Mouse (Mus musculus) embryo, embryonic 11.5 days (tissue): ENCODE results near the gene Myh15.
"Not testable (repeated sequence)": the region's sequence is repeated elsewhere in the genome, so short reads cannot be mapped to it uniquely, and the experiment has no call there.

Source experiments
- DNase-seq: peaks from one replicate; pipeline ENCODE4 v3.0.0-alpha.2; 2012; ENCODE audit warnings: low read depth, low spot score

The Myh15 gene

DNA sequence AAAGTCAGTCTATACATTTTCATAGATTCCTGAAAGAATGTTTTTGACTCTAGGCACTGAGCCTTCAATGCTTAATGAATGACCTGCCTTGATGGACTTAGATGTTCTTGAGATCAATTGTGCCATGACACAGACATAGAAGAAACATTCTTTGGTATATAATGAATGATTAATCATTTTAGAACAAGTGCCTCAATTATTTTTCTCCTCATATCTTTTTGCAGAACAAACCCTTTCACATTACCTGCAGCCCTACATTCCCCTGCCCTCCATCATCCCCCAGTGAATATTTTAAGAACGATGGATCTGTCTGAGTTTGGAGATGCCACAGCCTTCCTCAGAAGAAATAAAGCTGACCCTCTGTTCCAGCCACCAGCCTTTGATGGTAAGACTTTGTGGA is at the start of gene Myh15:
Gene Myh15 (plus strand): TSS at position 301 of the 400 bp plus-strand sequence.
- DNase-seq: no peak

DNA sequence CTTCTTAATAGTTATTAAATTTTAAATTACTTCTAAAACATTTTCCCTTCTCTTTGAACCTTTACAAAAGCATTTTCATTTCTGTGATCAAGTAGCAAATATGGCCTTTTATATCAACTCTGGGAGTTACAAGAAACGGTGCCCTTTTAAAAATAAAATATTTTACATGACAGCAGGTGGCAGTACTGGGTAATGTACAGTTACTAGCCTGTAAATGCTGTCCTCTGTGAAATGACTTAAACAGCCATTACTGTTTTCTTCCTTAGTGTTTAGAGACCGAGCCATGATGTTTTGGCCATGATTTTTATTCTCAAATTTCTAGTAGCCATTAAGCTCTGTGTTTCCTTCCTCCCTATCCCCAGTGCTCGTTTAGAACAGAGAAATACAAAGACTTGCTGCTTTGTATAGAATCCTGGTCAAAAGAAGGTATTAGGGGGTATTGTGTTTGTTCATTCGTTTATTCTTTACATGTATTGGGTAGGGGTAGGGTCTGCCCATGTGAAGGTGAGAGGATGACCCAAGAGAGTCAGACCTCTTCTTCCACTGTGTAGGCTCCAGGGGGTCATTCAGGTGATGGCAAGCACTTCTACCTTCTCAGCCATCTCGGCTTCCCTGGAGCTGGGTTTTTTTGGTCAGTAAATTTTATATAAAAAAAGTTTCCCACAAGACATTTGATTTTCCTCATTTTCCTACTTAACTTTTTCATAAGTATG is 40.5 kb upstream of the Myh15 start:
- no peak for DNase-seq

DNA sequence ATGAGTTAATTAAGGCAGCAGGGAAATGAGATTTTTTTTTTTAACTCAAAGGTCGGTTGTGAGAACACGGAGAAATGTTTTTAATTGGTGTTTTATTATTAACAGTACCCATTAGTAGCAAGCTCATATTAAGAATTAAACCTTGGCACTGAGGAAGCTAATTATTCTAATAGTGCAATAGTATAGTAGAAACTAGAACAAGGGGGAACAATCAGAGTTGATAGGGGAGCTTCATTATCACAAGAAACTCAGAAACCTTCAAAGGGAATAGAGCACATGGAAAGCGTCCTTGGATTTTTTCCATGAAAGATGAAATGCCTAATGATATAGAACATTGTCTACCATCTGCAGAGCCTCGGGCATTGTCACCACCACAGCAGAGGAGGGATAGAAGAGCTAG is 21.4 kb upstream of the Myh15 start:
- no peak for DNase-seq

DNA sequence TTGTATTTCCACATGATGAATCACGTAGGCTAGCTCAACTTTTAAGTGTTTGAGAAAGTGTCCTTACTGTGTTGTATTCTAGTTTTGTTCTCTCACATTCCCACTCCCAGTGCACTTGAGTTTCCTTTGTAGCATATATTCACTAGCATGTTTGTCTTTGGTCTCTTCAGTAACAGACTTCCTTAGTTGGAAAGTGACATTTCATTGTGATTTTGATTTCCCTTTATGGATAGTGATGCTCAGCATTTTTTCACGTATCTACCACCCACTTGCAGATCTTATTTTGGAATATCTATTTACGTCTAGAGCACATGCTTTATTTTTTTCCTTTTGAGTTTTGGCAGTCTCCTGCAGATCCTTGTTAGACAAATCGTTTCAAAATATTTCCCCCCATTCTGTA is 19.5 kb upstream of the Myh15 start:
- no peak for DNase-seq

DNA sequence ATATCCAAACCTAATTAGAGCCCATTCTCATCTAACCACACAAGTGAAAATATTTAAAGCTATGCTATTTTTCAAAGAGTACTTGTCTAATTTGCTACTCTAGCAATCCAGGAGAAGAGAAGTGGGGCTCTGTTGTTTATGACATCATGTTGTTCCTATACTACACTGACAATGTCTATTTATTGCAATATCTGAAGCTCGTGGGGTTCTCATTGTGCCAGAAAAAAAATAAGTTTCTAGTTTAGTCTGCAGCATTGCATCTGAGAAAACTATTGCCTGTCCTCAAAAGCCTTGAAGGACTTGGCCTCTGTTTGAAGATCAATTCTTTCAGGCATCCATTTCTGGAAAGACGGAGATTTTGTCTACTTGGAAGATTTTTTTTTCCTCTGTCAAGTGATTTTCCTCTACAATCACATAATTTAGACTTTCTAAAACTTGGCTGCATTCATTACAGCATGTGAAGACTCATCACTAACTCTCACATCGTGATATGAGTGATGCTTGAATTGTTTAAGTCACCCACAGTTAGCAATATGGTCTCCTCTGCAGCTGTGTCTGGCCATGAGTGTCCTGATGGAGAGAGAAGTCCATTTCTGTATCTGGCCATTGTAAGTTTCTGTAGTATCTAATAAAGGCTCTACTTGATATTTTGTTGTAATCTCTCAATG is 16.6 kb upstream of the Myh15 start:
- DNase-seq: no peak

DNA sequence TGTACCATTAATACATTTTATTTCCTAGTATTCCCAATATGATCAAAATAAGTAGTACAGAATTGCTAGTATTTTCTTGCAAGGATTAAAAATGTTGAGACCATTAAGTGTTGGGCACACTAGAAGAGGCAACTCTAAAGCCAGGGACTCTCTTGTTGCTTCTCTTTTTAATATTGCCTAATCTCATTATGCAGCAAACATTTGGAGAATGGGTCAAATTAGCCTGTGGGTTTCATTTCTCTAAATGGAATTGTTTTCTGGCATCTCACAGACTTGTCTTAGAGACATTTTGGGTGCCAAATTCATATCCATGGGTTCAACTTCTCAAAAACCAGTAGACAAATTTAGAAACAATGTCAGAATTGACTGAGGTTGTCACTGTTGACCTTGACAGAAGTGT is 8.1 kb upstream of the Myh15 start:
- DNase-seq: no peak

DNA sequence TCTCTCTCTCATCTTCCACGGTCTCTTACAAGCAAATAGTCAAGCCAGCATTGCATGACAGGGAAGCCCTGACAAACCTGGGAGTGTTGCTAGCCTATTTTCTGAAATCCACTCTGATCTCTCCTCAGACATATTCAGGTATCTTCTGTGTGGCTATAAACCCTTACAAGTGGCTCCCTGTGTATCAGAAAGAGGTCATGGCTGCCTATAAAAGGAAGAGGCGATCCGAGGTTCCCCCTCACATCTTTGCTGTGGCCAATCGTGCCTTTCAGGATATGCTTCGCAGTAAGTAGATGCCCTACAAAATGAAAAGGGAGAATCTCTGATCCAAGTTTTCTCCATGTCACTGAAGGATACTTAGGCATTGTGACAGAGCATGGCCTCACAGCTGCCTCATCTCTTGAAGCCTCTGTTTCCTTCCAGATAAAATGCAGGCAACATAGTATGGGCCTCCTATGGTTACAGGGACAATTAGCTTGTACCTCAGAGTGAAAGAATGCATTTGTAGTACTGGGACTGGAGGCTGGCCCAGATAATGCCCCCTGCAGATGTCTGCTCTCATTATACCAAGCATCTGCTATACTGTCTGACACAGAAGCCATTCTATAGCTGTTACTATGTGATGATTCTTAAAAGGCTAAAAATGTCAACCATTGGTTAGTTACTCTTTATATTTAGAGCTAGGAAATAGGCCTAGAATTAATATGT is 12.1 kb downstream of the Myh15 start:
- no peak for DNase-seq

DNA sequence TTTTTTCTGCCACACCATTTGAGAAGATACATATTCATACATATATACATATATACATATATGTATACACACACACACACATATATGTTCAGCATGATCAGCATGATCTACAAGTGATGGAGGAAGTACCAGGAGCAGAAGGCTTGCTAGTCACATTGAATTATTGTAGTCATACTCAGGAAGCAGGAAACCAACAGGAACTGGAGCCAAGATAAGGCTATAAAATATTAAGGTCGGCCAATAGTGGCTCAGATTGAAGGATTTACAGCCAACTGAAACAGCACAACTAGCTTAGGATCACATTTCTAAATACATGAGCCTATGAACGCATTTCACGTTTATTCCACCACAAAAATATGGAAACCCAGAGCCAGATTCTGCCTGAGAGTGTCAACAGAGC is 14.0 kb downstream of the Myh15 start:
- no peak for DNase-seq

DNA sequence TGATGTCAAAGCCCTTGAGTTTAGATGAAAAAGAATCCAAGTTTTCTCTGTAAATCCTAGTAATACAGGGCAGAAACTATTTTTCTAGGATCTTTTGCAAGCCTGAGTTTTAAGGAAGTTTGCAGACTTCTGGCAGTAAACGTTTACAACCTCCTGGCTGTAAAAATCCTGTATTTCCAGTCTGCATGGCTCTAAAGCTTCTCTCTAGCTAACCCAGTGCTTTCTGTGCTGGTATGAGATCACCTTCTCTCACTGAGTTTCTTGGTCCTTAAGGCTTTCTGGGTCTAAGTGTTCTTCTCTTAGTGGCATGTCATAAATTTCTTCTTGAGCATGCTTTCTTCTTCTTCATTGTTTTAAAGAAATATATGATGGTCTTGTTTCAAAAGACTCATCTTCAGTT is 70.7 kb downstream of the Myh15 start:
- no peak for DNase-seq

DNA sequence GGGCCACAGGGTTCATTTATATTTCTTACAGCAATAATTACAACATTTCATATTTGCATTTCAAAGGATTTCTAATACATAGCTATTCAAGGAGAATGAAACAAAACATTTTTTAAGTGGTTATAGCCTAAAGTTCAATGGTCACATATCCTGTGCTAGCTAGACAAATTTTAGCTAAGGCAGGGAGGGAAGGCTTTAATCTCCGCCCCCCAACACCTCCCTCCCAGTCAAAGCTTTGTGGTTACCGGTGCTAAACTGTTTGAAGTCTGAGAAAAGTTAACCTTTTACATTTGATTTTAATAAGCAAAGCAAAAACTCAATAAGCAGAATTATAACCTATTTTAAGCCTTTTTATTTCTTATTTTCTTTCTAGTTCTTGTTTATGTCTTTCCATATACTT is 98.9 kb downstream of the Myh15 start:
- DNase-seq: no peak

DNA sequence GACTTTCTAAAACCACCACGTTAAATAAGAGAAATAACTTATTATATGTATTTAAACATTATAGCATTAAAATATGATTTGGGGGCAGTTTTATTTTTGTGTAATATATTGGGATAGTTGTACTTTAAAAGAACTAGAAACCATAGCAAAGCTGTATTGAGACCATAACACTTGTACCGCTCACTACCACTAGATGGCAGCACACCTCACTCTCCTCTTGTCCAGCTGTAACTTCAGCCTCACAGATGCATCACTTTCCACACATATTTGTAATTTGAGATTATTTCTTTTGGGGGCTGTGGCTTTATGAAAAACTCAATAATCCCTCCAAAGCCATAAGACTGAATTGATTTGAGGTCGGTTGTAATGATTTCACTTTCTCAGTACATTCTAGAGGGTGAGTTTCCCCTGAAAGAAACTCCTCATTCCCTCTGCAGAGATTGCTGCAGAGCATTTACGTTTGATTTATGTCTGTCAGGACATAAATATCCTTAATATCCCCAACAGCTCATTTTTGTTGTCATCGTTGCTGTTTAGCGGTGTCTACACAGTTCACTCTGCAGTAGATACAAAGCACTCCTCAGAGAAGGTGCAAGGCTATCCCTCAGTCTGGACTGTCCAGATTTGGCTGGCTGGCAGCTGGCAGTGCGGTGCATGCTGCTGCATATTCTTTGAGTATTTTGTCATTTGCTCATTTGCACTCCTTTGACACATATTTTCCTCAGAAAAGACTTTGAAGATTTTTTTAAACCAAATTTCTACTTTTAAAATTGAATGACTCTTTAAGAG is 107.3 kb downstream of the Myh15 start:
- peak; percentile 51 for DNase-seq

DNA sequence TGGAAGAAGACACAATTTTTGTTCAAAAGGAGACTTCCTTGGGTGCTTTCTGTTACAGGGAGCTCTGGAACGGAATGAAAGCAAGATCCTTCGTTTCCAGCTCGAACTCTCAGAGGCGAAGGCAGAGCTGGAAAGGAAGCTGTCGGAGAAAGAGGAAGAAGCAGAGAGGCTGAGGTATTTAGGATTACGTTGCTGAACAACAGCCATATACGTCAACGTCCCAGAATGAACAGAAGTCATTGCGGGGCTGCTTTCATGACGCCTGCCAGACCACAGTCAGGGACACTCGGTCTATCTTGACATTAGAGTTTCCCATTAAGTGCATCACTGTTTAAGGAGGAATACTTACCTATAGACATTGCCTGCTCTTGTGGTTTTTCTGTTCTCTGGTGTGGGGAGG is 108.4 kb downstream of the Myh15 start:
- DNase-seq: no peak

DNA sequence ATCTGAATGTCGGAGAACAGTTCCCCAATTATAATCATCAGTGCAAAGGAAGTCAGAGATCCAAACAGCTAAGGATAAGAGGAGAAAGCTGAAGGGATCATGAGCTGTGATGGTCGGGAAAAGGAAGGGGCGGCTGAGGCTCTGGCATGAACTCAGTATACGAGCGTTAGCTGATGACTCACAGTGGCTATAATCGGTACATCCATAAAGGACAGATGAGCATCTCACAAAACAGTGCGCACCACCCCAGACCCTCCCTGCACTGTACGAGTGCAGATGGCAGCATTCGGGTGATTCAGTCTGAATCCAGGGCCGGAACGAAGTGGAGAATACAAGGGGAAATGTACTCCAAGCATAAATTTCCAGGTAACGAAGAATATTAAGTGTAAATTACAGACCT is 110.0 kb downstream of the Myh15 start:
- DNase-seq: no peak

DNA sequence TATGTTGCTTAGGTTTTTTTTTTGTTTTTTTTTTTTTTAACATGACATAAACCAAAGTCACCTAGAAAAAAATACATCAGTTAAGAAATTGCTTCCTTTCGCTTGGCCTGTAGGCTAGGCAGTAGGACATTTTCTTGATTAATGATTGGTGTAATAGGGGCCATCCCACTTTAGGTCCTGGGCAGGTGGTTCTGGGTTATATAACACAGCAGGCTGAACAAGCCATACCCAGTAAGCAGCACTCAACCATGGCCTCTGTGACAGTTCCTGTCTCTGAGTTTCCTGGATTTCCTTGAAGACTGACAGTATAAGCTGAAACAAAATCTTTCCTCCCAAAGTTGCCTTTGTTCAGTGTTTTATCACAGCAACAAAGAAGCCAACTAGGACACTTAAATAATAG is 117.8 kb downstream of the Myh15 start:
- DNase-seq: no peak

DNA sequence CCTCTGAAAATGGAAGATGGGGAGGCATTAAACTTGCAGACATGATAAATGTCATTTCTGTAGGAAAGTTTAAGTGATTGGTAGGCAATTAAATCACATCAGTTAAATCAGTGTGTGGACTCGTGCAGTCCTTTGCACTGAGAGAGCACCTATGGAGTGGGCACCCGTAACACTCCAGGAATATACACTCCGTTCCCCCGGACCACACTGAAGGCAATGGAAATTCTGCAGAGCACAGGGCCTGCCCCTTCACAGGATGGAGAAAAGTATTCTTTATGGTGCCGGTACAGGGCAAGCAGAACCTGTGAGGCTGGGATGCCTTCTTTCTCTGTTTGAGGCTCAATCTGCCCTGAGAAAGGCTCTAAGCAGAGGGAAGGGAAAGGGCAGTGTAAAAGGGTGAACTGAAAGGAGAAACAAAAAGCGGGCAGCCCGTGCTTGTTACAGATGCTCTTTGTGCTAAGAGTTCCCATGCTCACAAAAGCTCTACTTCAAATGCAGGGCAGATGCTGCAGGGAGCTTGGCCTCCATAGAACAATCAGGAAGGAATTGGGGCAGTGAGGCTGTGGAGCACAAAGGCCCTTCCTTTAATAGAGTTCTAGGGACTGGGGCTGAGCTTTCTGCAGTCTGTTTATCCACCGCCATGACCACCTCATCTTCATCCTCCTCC is 118.6 kb downstream of the Myh15 start:
- DNase-seq: no peak

DNA sequence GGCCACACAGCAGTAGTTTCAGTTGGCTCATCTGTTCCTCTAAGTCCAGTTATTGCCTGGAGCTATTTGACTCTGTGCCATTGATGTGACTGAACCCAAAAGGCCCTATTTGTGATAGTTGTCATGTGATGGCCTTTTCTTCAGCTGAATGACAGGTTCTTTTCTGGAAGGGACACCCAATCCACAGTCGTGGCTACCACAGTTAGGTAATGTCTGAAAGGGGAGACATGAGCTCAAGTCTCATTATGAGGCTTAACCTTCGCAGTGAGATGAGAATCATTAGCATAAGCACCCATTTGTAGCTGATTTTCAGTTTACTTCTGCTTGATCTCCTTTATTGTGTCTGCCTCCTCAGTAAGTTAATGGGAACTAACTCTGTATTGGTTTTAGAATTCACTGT is 136.2 kb downstream of the Myh15 start:
- no peak for DNase-seq

DNA sequence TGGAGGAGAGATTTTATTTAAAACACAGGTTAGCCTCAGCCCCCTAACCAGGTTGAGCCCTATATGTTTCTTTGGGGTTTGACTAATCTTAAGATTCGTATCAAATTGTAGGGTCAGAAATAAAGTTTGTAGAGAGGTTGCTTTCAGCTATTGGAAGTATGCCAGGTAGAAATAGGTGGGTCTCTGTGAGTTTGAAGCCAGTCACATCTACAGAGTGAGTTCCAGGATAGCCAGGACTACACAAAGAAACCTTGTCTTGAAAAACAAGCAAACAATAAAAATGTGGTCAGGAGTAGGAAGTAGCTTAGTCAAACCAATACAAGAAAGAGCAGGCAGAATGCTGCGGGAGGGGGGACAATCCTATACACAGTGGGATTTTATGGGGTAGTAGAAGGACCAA is 136.7 kb downstream of the Myh15 start:
- no peak for DNase-seq

DNA sequence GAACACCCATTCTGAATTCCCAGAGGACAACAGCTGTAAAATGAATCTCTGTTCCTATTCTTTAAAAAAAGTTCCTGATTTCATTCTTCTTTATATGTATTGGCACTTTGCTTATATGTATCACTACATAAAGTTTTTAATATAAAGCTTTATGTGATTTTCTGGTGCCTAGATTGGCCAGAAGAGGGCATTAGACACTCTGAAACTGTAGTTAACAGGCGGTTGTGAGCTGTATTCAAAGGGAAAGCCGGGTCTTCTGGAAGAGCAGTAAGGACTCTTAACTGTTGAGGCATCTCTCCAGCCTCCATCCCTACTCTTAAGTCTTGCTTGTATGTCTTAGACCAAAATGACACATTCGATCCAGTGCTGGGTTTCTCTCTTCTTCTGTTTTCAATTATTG is 139.0 kb downstream of the Myh15 start:
- no peak for DNase-seq

DNA sequence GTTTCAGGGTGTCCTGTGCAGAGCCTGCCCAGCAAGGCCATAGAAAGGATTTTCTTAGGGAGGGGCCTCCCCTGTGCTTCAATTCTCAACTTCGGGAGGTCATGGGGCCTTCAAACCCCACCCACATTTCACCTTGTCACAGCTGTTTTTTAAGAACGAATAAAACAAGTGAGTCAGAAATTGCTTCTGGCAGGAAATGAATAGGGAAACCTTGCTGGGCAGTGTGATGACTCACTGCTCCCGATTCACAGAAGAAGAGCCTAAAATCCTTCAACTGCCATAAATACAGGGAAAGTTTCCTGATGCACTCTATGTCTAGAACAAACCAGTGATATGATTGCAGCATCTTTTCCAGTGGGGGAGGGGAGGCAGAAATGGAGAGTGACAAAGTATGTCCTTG is 140.7 kb downstream of the Myh15 start:
- DNase-seq: no peak

DNA sequence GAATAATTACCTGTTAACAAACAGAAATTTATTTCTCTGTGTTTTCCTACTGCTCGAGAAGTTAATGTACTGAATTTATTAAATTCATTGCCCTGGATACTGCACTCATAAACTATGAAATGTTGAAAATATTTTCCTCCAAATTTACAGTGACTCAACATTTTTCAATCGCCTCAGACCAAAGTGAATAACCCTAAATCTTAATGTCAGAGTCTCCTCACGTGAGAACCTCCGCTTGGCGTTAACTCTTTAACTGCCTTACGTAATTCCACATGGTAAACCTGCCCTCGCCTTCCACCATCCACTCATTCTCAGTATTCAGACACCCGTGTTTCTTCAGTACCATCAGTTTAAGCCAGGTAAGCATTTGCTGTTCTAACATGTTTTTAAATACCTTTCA is 166.4 kb downstream of the Myh15 start:
- no peak for DNase-seq

DNA sequence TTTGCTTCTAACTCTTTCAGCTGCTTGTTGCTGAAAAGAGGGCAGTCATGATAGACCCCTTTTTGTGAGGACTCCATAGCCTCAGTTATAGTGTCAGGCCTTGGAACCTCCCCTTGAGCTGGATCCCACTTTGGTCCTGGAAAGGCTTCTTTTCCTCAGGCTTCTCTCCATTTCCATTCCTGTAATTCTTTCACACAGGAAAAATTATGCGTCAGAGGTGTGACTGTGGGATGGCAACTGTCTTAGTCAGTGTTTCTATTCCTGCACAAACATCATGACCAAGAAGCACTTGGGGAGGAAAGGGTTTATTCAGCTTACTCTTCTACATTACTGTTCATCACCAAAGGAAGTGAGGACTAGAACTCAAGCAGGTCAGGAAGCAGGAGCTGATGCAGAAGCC is 186.2 kb downstream of the Myh15 start:
- not testable (repeated sequence) for DNase-seq
